In genomic region chr11:95645397-95646153, GRCm38 (mm10) we compare ENCODE assay signal across 10 mouse cellular contexts. TPM values are rescaled to one million over a fixed set of nuclear protein-coding genes. Genes with fewer than 3 reads are reported as not detected.
A peak's percentile ranks its signal among the peaks of the same experiment; 100 is the strongest.
DNase-seq lines count a peak whose midpoint lies in the region; ATAC-seq and TF ChIP-seq lines count a peak whose summit lies in the region.
"Had no signal": no experiment of that assay in that cellular context is flagged by ENCODE, and none has a peak within 500 bp of the region (broad histone marks: within the 10 kb centered on the region; RNA-seq: fewer than 3 reads in every experiment).

No protein-coding gene starts in this region.

- no peaks in the 10 kb centered on the region for H3K36me3 ChIP-seq in kidney, postnatal 0 days (ENCODE audit: insufficient read depth, low read length)
- no peaks in the 10 kb centered on the region for H3K36me3 ChIP-seq in hindbrain, postnatal 0 days (ENCODE audit: insufficient read depth, low read length)
- H3K36me3 ChIP-seq in neural tube, embryonic 15.5 days, result no peaks in the 10 kb centered on the region

- no peaks in the 10 kb centered on the region for H3K9me3 ChIP-seq in kidney, postnatal 0 days (replicated peaks; ENCODE audit: low read length)
- H3K9me3 ChIP-seq in hindbrain, postnatal 0 days (ENCODE audit: low read length), result no peaks in the 10 kb centered on the region
- no peaks in the 10 kb centered on the region for H3K9me3 ChIP-seq in neural tube, embryonic 15.5 days (replicated peaks)

- TF ChIP-seq CTCF in kidney, postnatal 0 days (IDR thresholded peaks at IDR 0.05; ENCODE audit: low read depth), result no peak
- no peak for TF ChIP-seq CTCF in hindbrain, postnatal 0 days (IDR thresholded peaks at IDR 0.05; ENCODE audit: low read depth)

- no peak; the same call in 1 of the 2 replicates for ATAC-seq in kidney, postnatal 0 days (replicated peaks; ENCODE audit: low FRiP score, low read depth)
- no peak; the same call in 1 of the 2 replicates for ATAC-seq in hindbrain, postnatal 0 days
- no peak for ATAC-seq in neural tube, embryonic 15.5 days (ENCODE audit: low FRiP score)

- WGBS in kidney, postnatal 0 days, result 5% methylated on average over 36 of the region's 36 CpGs
- WGBS in hindbrain, postnatal 0 days, result 5% methylated on average over 34 of the region's 36 CpGs
- 3% methylated on average over 36 of the region's 36 CpGs for WGBS in neural tube, embryonic 15.5 days

- peaks cover 10% of the 10 kb centered on the region; the same call in 1 of the 2 replicates for H3K4me1 ChIP-seq in kidney, postnatal 0 days (replicated peaks; ENCODE audit: insufficient read depth, low read length)
- H3K4me1 ChIP-seq in hindbrain, postnatal 0 days (ENCODE audit: insufficient read depth, low read length), result peaks cover 15% of the 10 kb centered on the region
- H3K4me1 ChIP-seq in neural tube, embryonic 15.5 days, result peaks cover 34% of the 10 kb centered on the region

- no peak overlapping the region for H3K9ac ChIP-seq in kidney, postnatal 0 days (ENCODE audit: low read depth, low read length)
- H3K9ac ChIP-seq in hindbrain, postnatal 0 days (replicated peaks; ENCODE audit: low read length), result 0 out of 2 replicates have a peak overlapping the region, but pooled peaks have one; percentile 24
- no peak overlapping the region; the same call in 1 of the 2 replicates for H3K9ac ChIP-seq in neural tube, embryonic 15.5 days (replicated peaks)

- peak; percentile 50 for DNase-seq in kidney, postnatal 0 days (ENCODE audit: low spot score)
- no peak for DNase-seq in kidney, postnatal 36 days
- DNase-seq in embryo, embryonic 11.5 days (ENCODE audit: low read depth, low spot score), result peak; percentile 63
- DNase-seq in hindbrain, postnatal 0 days (ENCODE audit: low spot score), result peak; percentile 33
- DNase-seq in gastrocnemius, postnatal 14 days, result no peak
- no peak for DNase-seq in layer of hippocampus, postnatal 10 days (ENCODE audit: low spot score in 2 of 2)
- no peak for DNase-seq in spleen, postnatal 4 days (ENCODE audit: low spot score in 2 of 2)
- DNase-seq: cerebellum, postnatal 36 days; layer of hippocampus, adult 9-11 months had no signal

- peak overlapping the region; percentile 37 for H3K4me2 ChIP-seq in kidney, postnatal 0 days (ENCODE audit: low read length)
- peak overlapping the region; percentile 39 for H3K4me2 ChIP-seq in hindbrain, postnatal 0 days (ENCODE audit: low read depth, low read length)
- H3K4me2 ChIP-seq in neural tube, embryonic 15.5 days, result peak overlapping the region; percentile 43

- 0 out of 2 replicates have a peak, but pooled peaks cover 2% of the 10 kb centered on the region for H3K27me3 ChIP-seq in kidney, postnatal 0 days (ENCODE audit: insufficient read depth, low read length)
- H3K27me3 ChIP-seq in hindbrain, postnatal 0 days (ENCODE audit: insufficient read depth, low read length), result peaks cover 15% of the 10 kb centered on the region
- H3K27me3 ChIP-seq in neural tube, embryonic 15.5 days (replicated peaks), result peaks cover 33% of the 10 kb centered on the region

- intact Hi-C loops in gastrocnemius, postnatal 14 days (cut with DNase I; ENCODE audit: low total_unique reads), result no loop called here

- H3K27ac ChIP-seq in kidney, postnatal 0 days, result no peak overlapping the region
- H3K27ac ChIP-seq in hindbrain, postnatal 0 days, result no peak overlapping the region
- no peak overlapping the region for H3K27ac ChIP-seq in neural tube, embryonic 15.5 days (replicated peaks)

- no peak overlapping the region; the same call in 1 of the 2 replicates for H3K4me3 ChIP-seq in kidney, postnatal 0 days (replicated peaks; ENCODE audit: low read depth, low read length)
- no peak overlapping the region for H3K4me3 ChIP-seq in hindbrain, postnatal 0 days (ENCODE audit: low read length)
- 0 out of 2 replicates have a peak overlapping the region, but pooled peaks have one; percentile 1 for H3K4me3 ChIP-seq in neural tube, embryonic 15.5 days (replicated peaks)

RNA-seq across cellular contexts. Expression of gene Phb, which starts 21.2 kb away (rescaled TPM):
- 318 and 344 TPM in 2 replicates for polyA plus RNA-seq in kidney, postnatal 0 days (2015; fragmentation: Nextera tagmentation; extraction: Ambion mirVana)
- total RNA-seq in hindbrain, postnatal 0 days (2014; rRNA removed), result 143 and 156 TPM in 2 replicates
- polyA plus RNA-seq in hindbrain, postnatal 0 days (2015; fragmentation: Nextera tagmentation; extraction: Ambion mirVana), result 197 and 214 TPM in 2 replicates
- polyA plus RNA-seq in neural tube, embryonic 15.5 days (2015; fragmentation: Nextera tagmentation; extraction: Ambion mirVana), result 205 and 208 TPM in 2 replicates
- total RNA-seq in gastrocnemius, postnatal 14 days (2021), result 100 to 1,000 TPM; 149 to 153 TPM
- 100 to 1,000 TPM; 110 to 124 TPM for total RNA-seq in layer of hippocampus, postnatal 10 days (2021)

RNA-seq across cellular contexts. Expression of gene Ngfr, which starts 58.0 kb away (rescaled TPM):
- polyA plus RNA-seq in kidney, postnatal 0 days (2015; fragmentation: Nextera tagmentation; extraction: Ambion mirVana), result 6.2 and 7.6 TPM in 2 replicates
- 53.2 and 66.9 TPM in 2 replicates for total RNA-seq in hindbrain, postnatal 0 days (2014; rRNA removed)
- 25.4 and 31.0 TPM in 2 replicates for polyA plus RNA-seq in hindbrain, postnatal 0 days (2015; fragmentation: Nextera tagmentation; extraction: Ambion mirVana)
- 69.1 and 69.3 TPM in 2 replicates for polyA plus RNA-seq in neural tube, embryonic 15.5 days (2015; fragmentation: Nextera tagmentation; extraction: Ambion mirVana)
- total RNA-seq in gastrocnemius, postnatal 14 days (2021), result 1 to 10 TPM; 1.5 to 4.3 TPM
- 1 to 10 TPM; 2.4 to 3.6 TPM for total RNA-seq in layer of hippocampus, postnatal 10 days (2021)

Comparison
In these comparisons a context has a peak if more than half of its experiments do, and no peak if none do; other contexts are left out.
1. DNase-seq: peak in kidney, postnatal 0 days (single experiment), embryo, embryonic 11.5 days (single experiment) and hindbrain, postnatal 0 days (single experiment); none in kidney, postnatal 36 days (0 of 2), gastrocnemius, postnatal 14 days (single experiment), layer of hippocampus, postnatal 10 days (0 of 2) and spleen, postnatal 4 days (0 of 2).
2. RNA of gene Ngfr, which starts 58.0 kb away (total RNA-seq): 53.2 to 66.9 TPM in hindbrain, postnatal 0 days; 1.5 to 4.3 TPM in gastrocnemius, postnatal 14 days and 2.4 to 3.6 TPM in layer of hippocampus, postnatal 10 days; every median in the first group is over 10 times any median in the second.
3. Peak in every context shown above with its lines, with median percentiles within 50 percentile points of each other: H3K4me2 ChIP-seq.